Mouse (Mus musculus): Measurements from ENCODE around the gene Plppr4. TPM values are rescaled to one million over a fixed set of nuclear protein-coding genes. Genes with fewer than 3 reads are reported as not detected.

Gene Plppr4
- 0.16 and 0.20 TPM in 2 replicates for polyA plus RNA-seq (2015; fragmentation: Nextera tagmentation; extraction: Ambion mirVana)

DNA sequence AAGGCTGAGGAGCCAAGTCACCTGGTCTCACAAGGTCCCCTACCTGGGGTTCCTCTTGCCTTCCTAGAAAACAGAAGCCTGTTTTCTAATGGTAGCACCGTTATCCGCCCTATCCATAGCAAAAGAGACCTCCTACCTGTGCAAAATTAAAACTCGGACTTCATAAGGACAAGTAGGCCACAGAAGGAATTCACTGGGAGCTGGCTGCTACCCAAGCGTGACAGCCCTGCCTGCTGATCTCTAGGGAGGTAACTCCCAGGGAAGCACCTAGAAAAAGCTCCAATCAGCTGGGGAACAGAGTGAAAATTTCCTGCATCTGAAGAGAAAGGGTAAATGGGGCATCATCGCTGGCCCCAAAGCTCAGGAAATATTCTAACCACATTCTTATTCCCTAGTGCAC is at the start of gene Plppr4:
Plppr4 (minus strand) TSS at position 349 of the 400 bp plus-strand sequence.
- Histone ChIP-seq H3K9me3 (ENCODE audit: low read length) (no peaks in the 10 kb centered on the region), H3K4me1 (ENCODE audit: insufficient read depth, low read depth, low read length) (no peaks in the 10 kb centered on the region), H3K9ac (replicated peaks; ENCODE audit: low read depth) (no peak within 1 kb of the TSS), H3K4me3 (ENCODE audit: low read depth, low read length) (peak within 1 kb of the TSS; percentile 27), H3K36me3 (ENCODE audit: insufficient read depth, low read length) (no peaks in the 10 kb centered on the region), H3K27me3 (replicated peaks; ENCODE audit: insufficient read depth, low read length) (0 out of 2 replicates have a peak, but pooled peaks cover 4% of the 10 kb centered on the region), H3K27ac (ENCODE audit: low read length) (no peak within 1 kb of the TSS), H3K4me2 (replicated peaks; ENCODE audit: low read depth, low read length) (peak within 1 kb of the TSS; percentile 66)
- no peak for DNase-seq (ENCODE audit: low spot score)
- TF ChIP-seq CTCF (IDR thresholded peaks at IDR 0.05) (no peak), EP300 (IDR thresholded peaks at IDR 0.05) (no peak)
- no peak for ATAC-seq
- 47% methylated on average over 5 of the region's 5 CpGs for WGBS

DNA sequence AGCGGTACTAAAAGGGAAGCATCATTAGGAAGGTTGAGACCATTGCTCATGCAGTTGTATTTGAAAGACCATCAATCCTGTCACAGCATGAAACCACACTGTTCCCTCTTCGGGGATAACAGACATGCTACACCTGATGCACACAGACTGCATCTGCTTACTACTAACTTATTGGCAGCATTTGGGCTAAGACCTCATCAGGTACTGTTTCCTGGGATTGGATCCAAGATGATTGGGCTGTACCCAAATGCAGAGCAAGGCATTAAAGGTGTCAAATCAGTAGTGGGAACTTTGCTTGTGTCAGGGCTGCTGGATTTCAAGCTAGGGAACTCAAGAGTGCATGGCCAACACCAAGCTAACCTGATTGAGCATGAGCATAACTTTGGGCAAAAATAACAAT is 45.1 kb upstream of the Plppr4 start:
- Histone ChIP-seq H3K4me2 (replicated peaks; ENCODE audit: low read depth, low read length) (no peak overlapping the region), H3K27me3 (replicated peaks; ENCODE audit: insufficient read depth, low read length) (no peaks in the 10 kb centered on the region), H3K4me3 (ENCODE audit: low read depth, low read length) (no peak overlapping the region), H3K36me3 (ENCODE audit: insufficient read depth, low read length) (no peaks in the 10 kb centered on the region), H3K4me1 (ENCODE audit: insufficient read depth, low read depth, low read length) (no peaks in the 10 kb centered on the region), H3K9me3 (ENCODE audit: low read length) (no peaks in the 10 kb centered on the region), H3K27ac (ENCODE audit: low read length) (no peak overlapping the region), H3K9ac (replicated peaks; ENCODE audit: low read depth) (no peak overlapping the region)
- WGBS = 79% methylated on average over 2 of the region's 2 CpGs
- ATAC-seq = no peak
- no peak for DNase-seq (ENCODE audit: low spot score)
- no peak for TF ChIP-seq EP300 (IDR thresholded peaks at IDR 0.05)
- no peak for TF ChIP-seq CTCF (IDR thresholded peaks at IDR 0.05)

DNA sequence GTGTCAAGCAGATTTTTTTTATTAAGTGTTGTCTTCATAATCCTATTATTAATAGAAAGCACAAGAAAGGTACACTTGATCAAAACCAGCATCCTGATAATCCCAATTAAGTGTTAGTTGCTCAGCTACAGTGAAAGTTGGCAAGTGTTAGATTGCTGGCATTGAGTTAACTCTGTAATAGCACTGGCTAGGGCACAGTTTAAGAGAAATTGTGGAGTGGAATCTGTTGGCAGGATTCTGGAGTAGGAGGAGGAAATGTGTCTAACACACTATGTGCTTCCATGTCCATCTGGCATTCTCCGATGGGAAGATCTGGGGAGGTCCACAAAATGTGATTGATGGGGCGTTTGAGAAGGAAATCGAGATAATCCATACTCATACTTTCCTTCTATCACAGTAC is 43.1 kb upstream of the Plppr4 start:
- Histone ChIP-seq H3K36me3 (ENCODE audit: insufficient read depth, low read length) (no peaks in the 10 kb centered on the region), H3K4me1 (ENCODE audit: insufficient read depth, low read depth, low read length) (no peaks in the 10 kb centered on the region), H3K4me3 (ENCODE audit: low read depth, low read length) (no peak overlapping the region), H3K27me3 (replicated peaks; ENCODE audit: insufficient read depth, low read length) (no peaks in the 10 kb centered on the region), H3K9me3 (ENCODE audit: low read length) (no peaks in the 10 kb centered on the region), H3K27ac (ENCODE audit: low read length) (no peak overlapping the region), H3K9ac (replicated peaks; ENCODE audit: low read depth) (no peak overlapping the region), H3K4me2 (replicated peaks; ENCODE audit: low read depth, low read length) (no peak overlapping the region)
- ATAC-seq (no peak), DNase-seq (ENCODE audit: low spot score) (no peak)
- TF ChIP-seq EP300 (IDR thresholded peaks at IDR 0.05) (no peak), CTCF (IDR thresholded peaks at IDR 0.05) (no peak)
- WGBS = 52% methylated on average over 3 of the region's 3 CpGs

DNA sequence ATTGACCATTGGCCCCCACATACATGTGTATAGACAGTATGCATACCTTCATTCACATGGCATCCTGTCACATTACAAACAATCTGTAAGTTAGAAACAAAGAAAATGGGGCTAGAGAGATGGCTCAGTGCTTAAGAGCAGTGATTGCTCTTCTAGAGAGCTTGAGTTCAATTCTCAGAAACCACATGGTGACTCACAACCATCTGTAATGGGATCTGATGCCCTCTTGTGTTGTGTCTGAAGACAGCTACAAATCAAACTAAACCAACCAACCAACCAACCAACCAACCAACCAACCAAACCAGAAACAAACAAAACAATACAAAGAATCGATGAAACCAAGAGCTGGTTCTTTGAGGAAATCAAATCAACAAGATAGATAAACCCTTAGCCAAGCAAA is 5.4 kb upstream of the Plppr4 start:
- no peak for TF ChIP-seq EP300 (IDR thresholded peaks at IDR 0.05)
- no peak for TF ChIP-seq CTCF (IDR thresholded peaks at IDR 0.05)
- no peak overlapping the region for H3K27ac ChIP-seq (ENCODE audit: low read length)
- H3K4me2 ChIP-seq (replicated peaks; ENCODE audit: low read depth, low read length) = no peak overlapping the region
- no peak overlapping the region for H3K4me3 ChIP-seq (ENCODE audit: low read depth, low read length)
- no peak overlapping the region for H3K9ac ChIP-seq (replicated peaks; ENCODE audit: low read depth)
- H3K4me1 ChIP-seq (ENCODE audit: insufficient read depth, low read depth, low read length) = no peaks in the 10 kb centered on the region
- no peak for ATAC-seq
- 73% methylated on average over 1 of the region's 1 CpGs for WGBS
- no peaks in the 10 kb centered on the region for H3K27me3 ChIP-seq (replicated peaks; ENCODE audit: insufficient read depth, low read length)
- DNase-seq (ENCODE audit: low spot score) = no peak
- H3K36me3 ChIP-seq (ENCODE audit: insufficient read depth, low read length) = no peaks in the 10 kb centered on the region
- no peaks in the 10 kb centered on the region for H3K9me3 ChIP-seq (ENCODE audit: low read length)

DNA sequence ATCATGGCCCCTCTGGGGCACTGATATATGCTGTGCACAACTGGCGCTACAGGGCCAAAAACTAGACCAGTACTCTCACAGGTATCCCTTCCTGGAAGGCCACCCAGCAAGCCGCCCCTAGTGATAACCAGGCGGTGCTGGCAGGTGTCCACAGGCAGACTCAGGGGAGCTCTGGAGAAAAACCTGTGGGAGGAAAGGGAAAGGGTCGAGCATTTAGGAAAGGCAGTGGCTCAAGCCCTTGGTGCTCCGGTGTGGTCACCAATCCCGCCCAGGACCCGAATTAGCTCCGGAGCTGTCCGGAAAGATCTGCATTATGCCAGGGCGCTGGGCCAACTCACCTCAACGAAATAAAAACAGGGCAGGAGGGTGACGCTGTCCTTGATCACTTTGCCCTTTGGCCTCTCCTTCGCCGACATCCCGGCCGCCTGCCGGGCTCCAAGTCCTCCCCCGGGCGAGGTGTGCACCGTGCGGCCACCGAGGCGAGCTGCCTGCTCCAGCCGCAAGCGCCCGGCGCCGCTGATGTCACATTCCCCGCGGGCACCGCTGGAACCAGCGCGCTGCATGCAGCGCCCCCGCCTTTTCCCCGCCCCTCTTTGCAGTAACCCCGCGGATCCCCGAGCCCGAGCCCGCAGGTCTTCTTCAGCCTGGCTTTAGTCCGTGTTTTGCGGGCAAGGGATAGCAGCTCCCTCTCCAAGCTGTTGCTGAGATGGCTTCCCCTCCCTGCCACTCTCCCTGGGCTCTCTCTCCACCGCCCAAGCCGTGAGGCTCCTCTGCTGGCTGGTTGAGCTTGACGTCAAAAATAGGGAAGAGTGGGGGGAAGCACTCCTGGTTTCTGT is 772 bp downstream of the Plppr4 start:
- Histone ChIP-seq H3K4me3 (ENCODE audit: low read depth, low read length) (peak overlapping the region; percentile 27), H3K4me2 (replicated peaks; ENCODE audit: low read depth, low read length) (peak overlapping the region; percentile 66), H3K36me3 (ENCODE audit: insufficient read depth, low read length) (no peaks in the 10 kb centered on the region), H3K9ac (replicated peaks; ENCODE audit: low read depth) (no peak overlapping the region), H3K4me1 (ENCODE audit: insufficient read depth, low read depth, low read length) (no peaks in the 10 kb centered on the region), H3K9me3 (ENCODE audit: low read length) (no peaks in the 10 kb centered on the region), H3K27me3 (replicated peaks; ENCODE audit: insufficient read depth, low read length) (0 out of 2 replicates have a peak, but pooled peaks cover 4% of the 10 kb centered on the region), H3K27ac (ENCODE audit: low read length) (no peak overlapping the region)
- no peak for TF ChIP-seq EP300 (IDR thresholded peaks at IDR 0.05)
- no peak for TF ChIP-seq CTCF (IDR thresholded peaks at IDR 0.05)
- peak; percentile 47 for ATAC-seq
- 2% methylated on average over 41 of the region's 46 CpGs for WGBS
- DNase-seq (ENCODE audit: low spot score) = peak; percentile 5

DNA sequence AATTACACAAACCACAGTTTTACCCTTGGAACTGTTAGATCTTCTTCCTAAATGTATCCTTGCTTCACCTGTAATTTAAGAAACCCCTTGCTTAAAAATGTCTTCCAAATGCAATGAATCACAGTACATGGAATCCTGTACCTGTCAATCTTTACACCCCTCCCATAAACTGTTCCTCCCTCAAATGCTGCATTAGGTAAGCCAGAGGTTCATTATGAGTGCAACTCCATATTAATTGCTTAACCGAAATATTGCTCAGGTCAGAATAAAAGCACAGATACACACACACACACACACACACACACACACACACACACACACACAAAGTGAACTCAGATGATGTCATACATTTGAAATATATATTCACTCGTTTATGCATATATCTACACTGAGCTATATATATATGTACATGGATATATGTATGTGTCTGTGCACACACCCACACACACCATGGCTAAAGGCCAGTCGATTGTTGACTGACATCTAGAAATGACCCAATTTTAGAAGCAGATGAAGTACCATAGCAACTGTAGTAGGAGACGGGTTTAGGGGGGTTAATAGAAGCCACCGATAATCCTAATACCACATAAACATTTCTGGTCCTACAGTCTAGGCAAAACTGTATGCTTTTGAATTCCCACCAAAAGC is 1.6 kb downstream of the Plppr4 start:
- 83% methylated on average over 5 of the region's 5 CpGs for WGBS

More for the DNA sequence above, 1.6 kb downstream of the Plppr4 start:
- Histone ChIP-seq H3K4me1 (ENCODE audit: insufficient read depth, low read depth, low read length) (no peaks in the 10 kb centered on the region), H3K4me3 (ENCODE audit: low read depth, low read length) (no peak overlapping the region), H3K9ac (replicated peaks; ENCODE audit: low read depth) (no peak overlapping the region), H3K27ac (ENCODE audit: low read length) (no peak overlapping the region), H3K4me2 (replicated peaks; ENCODE audit: low read depth, low read length) (peak overlapping the region; percentile 66; the same call in 1 of the 2 replicates), H3K9me3 (ENCODE audit: low read length) (no peaks in the 10 kb centered on the region), H3K36me3 (ENCODE audit: insufficient read depth, low read length) (no peaks in the 10 kb centered on the region), H3K27me3 (replicated peaks; ENCODE audit: insufficient read depth, low read length) (0 out of 2 replicates have a peak, but pooled peaks cover 4% of the 10 kb centered on the region)
- no peak for DNase-seq (ENCODE audit: low spot score)
- TF ChIP-seq EP300 (IDR thresholded peaks at IDR 0.05) (no peak), CTCF (IDR thresholded peaks at IDR 0.05) (no peak)
- no peak for ATAC-seq

Data from lung, postnatal 0 days (tissue).